16 mouse cellular contexts compared by ENCODE assay signal in genomic region chr11:22979221-22979620, GRCm38 (mm10). TPM values are rescaled to one million over a fixed set of nuclear protein-coding genes. Genes with fewer than 3 reads are reported as not detected.
DNase-seq lines count a peak whose midpoint lies in the region; ATAC-seq and TF ChIP-seq lines count a peak whose summit lies in the region.
"Had no signal": no experiment of that assay in that cellular context is flagged by ENCODE, and none has a peak within 500 bp of the region (broad histone marks: within the 10 kb centered on the region; RNA-seq: fewer than 3 reads in every experiment).

No protein-coding gene starts in this region.

- H3K4me1 ChIP-seq in cerebellum, adult 2 months (ENCODE audit: control insufficient read depth, insufficient read depth, low read length): peaks cover 20% of the 10 kb centered on the region
- peaks cover 29% of the 10 kb centered on the region for H3K4me1 ChIP-seq in midbrain, embryonic 14.5 days (ENCODE audit: control insufficient read depth, insufficient read depth, low read length)

- WGBS in cerebellum, adult 2 months: 69% methylated on average over 1 of the region's 1 CpGs
- 87% methylated on average over 1 of the region's 1 CpGs for WGBS in midbrain, embryonic 14.5 days

- no peak overlapping the region for H3K9ac ChIP-seq in midbrain, embryonic 14.5 days (replicated peaks; ENCODE audit: low read length)
- H3K9ac ChIP-seq: embryonic facial prominence, embryonic 13.5 days; forebrain, embryonic 12.5 days; heart, embryonic 13.5 days; hindbrain, embryonic 15.5 days had no signal

- H3K9me3 ChIP-seq in midbrain, embryonic 14.5 days (ENCODE audit: control insufficient read depth, low read length): no peaks in the 10 kb centered on the region
- H3K9me3 ChIP-seq: forebrain, embryonic 12.5 days; heart, embryonic 13.5 days; hindbrain, embryonic 15.5 days had no signal

- TF ChIP-seq POLR2A in cerebellum, adult 2 months (IDR thresholded peaks at IDR 0.05; ENCODE audit: borderline replicate concordance, insufficient read depth, low read length): no peak

- peaks cover 16% of the 10 kb centered on the region; the same call in 1 of the 2 replicates for H3K36me3 ChIP-seq in midbrain, embryonic 14.5 days (ENCODE audit: control insufficient read depth, insufficient read depth, low read length)

- DNase-seq in cerebellum, adult 2 months: peak in 1 of 2 experiments; percentile 9
- DNase-seq in cerebellum, postnatal 14 days: no peak
- peak; percentile 13 for DNase-seq in lung, postnatal 36 days
- DNase-seq in lung, postnatal 10 days: no peak
- no peak for DNase-seq in midbrain, embryonic 14.5 days
- no peak for DNase-seq in urinary bladder, postnatal 4 days (ENCODE audit: low spot score in 2 of 2)
- DNase-seq: adrenal gland, postnatal 10 days; gastrocnemius, postnatal 10 days; heart, postnatal 36 days had no signal

- ATAC-seq in megakaryocyte progenitor cell, adult 5-6 weeks (replicated peaks; ENCODE audit: poor library complexity): peak; percentile 44
- no peak for ATAC-seq in midbrain, embryonic 14.5 days (ENCODE audit: low FRiP score, low TSS enrichment)
- ATAC-seq: forebrain, embryonic 16.5 days had no signal

- peak overlapping the region; percentile 19 for H3K4me3 ChIP-seq in cerebellum, adult 2 months (replicated peaks; ENCODE audit: insufficient read depth, low read depth, low read length)
- no peak overlapping the region for H3K4me3 ChIP-seq in midbrain, embryonic 14.5 days (replicated peaks; ENCODE audit: low read depth, low read length)
- H3K4me3 ChIP-seq: embryonic facial prominence, embryonic 13.5 days; forebrain, embryonic 12.5 days; heart, embryonic 13.5 days; hindbrain, embryonic 15.5 days had no signal

- no peak overlapping the region for H3K4me2 ChIP-seq in midbrain, embryonic 14.5 days (ENCODE audit: low read length)
- H3K4me2 ChIP-seq: embryonic facial prominence, embryonic 13.5 days; forebrain, embryonic 12.5 days; heart, embryonic 13.5 days; hindbrain, embryonic 15.5 days had no signal

- no peaks in the 10 kb centered on the region for H3K27me3 ChIP-seq in cerebellum, adult 2 months (ENCODE audit: control insufficient read depth, insufficient read depth, low read length)
- no peaks in the 10 kb centered on the region for H3K27me3 ChIP-seq in midbrain, embryonic 14.5 days (ENCODE audit: control insufficient read depth, insufficient read depth, low read length)
- H3K27me3 ChIP-seq: CH12.LX; embryonic facial prominence, embryonic 13.5 days; forebrain, embryonic 12.5 days; heart, embryonic 13.5 days; hindbrain, embryonic 15.5 days had no signal

- TF ChIP-seq CTCF in cerebellum, adult 2 months (IDR thresholded peaks at IDR 0.05; ENCODE audit: borderline replicate concordance, insufficient read depth, low read depth, low read length): no peak

- no peak overlapping the region for H3K27ac ChIP-seq in cerebellum, adult 2 months (ENCODE audit: insufficient read depth, low read length)
- no peak overlapping the region for H3K27ac ChIP-seq in midbrain, embryonic 14.5 days (replicated peaks; ENCODE audit: low read depth, low read length)
- H3K27ac ChIP-seq: embryonic facial prominence, embryonic 13.5 days; forebrain, embryonic 12.5 days; heart, embryonic 13.5 days; hindbrain, embryonic 15.5 days had no signal

RNA-seq across cellular contexts. Expression of gene Gm28048, which starts 2.7 kb away (rescaled TPM):
- polyA plus RNA-seq in cerebellum, adult 2 months (2012; rRNA removed): 3.1 and 4.4 TPM in 2 replicates
- total RNA-seq in megakaryocyte progenitor cell, adult 5-6 weeks (2015): 77.6 and 83.1 TPM in 2 replicates
- 52.7 and 59.5 TPM in 2 replicates for total RNA-seq in megakaryocyte progenitor cell, adult 5-6 weeks (2017)
- 2.6 and 4.5 TPM in 2 replicates for polyA plus RNA-seq in midbrain, embryonic 14.5 days (2014; fragmentation: Nextera tagmentation; extraction: Ambion mirVana)

RNA-seq across cellular contexts. Expression of gene Commd1, which starts 3.0 kb away (rescaled TPM):
- polyA plus RNA-seq in cerebellum, adult 2 months (2012; rRNA removed): 44.4 and 49.1 TPM in 2 replicates
- total RNA-seq in megakaryocyte progenitor cell, adult 5-6 weeks (2015): 141 and 159 TPM in 2 replicates
- 89.6 and 105 TPM in 2 replicates for total RNA-seq in megakaryocyte progenitor cell, adult 5-6 weeks (2017)
- 266 and 270 TPM in 2 replicates for polyA plus RNA-seq in midbrain, embryonic 14.5 days (2014; fragmentation: Nextera tagmentation; extraction: Ambion mirVana)

RNA-seq across cellular contexts. Expression of gene Zrsr1, which starts 7.4 kb away (rescaled TPM):
- 73.0 and 78.9 TPM in 2 replicates for polyA plus RNA-seq in cerebellum, adult 2 months (2012; rRNA removed)
- total RNA-seq in megakaryocyte progenitor cell, adult 5-6 weeks (2015): 4.0 and 7.0 TPM in 2 replicates
- 10.3 and 11.2 TPM in 2 replicates for total RNA-seq in megakaryocyte progenitor cell, adult 5-6 weeks (2017)
- polyA plus RNA-seq in midbrain, embryonic 14.5 days (2014; fragmentation: Nextera tagmentation; extraction: Ambion mirVana): 4.7 and 5.8 TPM in 2 replicates

RNA-seq across cellular contexts. Expression of gene Cct4, which starts 11.1 kb away (rescaled TPM):
- polyA plus RNA-seq in cerebellum, adult 2 months (2012; rRNA removed): 84.0 and 88.5 TPM in 2 replicates
- 346 and 370 TPM in 2 replicates for total RNA-seq in megakaryocyte progenitor cell, adult 5-6 weeks (2015)
- 218 and 319 TPM in 2 replicates for total RNA-seq in megakaryocyte progenitor cell, adult 5-6 weeks (2017)
- polyA plus RNA-seq in midbrain, embryonic 14.5 days (2014; fragmentation: Nextera tagmentation; extraction: Ambion mirVana): 287 and 336 TPM in 2 replicates

RNA-seq across cellular contexts. Expression of gene Fam161a, which starts 28.1 kb away (rescaled TPM):
- 4.6 and 5.1 TPM in 2 replicates for polyA plus RNA-seq in cerebellum, adult 2 months (2012; rRNA removed)
- 0.62 and 1.1 TPM in 2 replicates for total RNA-seq in megakaryocyte progenitor cell, adult 5-6 weeks (2015)
- total RNA-seq in megakaryocyte progenitor cell, adult 5-6 weeks (2017): 0.71 and 0.81 TPM in 2 replicates
- 3.7 and 5.1 TPM in 2 replicates for polyA plus RNA-seq in midbrain, embryonic 14.5 days (2014; fragmentation: Nextera tagmentation; extraction: Ambion mirVana)

Comparison
In these comparisons a context has a peak if more than half of its experiments do, and no peak if none do; other contexts are left out.
1. RNA of gene Zrsr1, which starts 7.4 kb away (polyA plus RNA-seq): 73.0 to 78.9 TPM in cerebellum, adult 2 months; 4.7 to 5.8 TPM in midbrain, embryonic 14.5 days; every median in the first group is over 10 times any median in the second.